In the genomic region with DNA sequence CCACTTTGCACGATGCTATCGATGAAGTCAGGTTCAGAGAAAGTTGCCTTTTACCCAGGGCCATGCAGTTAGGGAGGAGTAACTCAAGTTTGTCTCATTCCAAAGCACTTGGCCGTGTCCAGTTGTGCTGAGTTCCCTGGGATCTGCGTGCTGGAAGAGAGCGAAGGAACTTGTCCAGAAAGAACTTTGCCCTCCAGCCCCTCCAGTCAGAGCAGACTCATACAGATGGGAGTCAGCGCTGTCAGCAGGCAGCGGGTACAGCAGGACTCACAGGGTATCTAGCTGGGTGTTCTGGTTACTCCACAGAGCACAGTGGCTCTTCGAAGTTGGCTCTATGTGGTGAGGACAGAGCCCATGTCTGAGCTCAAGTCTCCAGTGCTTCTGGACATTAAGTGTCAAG, we compare ENCODE assay signal across 9 mouse cellular contexts.
"Had no signal": no experiment of that assay in that cellular context is flagged by ENCODE, and none has a peak within 500 bp of the region (broad histone marks: within the 10 kb centered on the region; RNA-seq: fewer than 3 reads in every experiment).

No protein-coding gene starts in this region.

- H3K27ac ChIP-seq: limb, embryonic 13.5 days; liver, embryonic 14.5 days; midbrain, embryonic 13.5 days had no signal

- DNase-seq: left cerebral cortex, postnatal 4 days; lung, adult 18-20 months; right cerebral cortex, adult 18-20 months; right cerebral cortex, postnatal 25 days; thymus, postnatal 14 days had no signal

- H3K4me1 ChIP-seq: limb, embryonic 13.5 days had no signal

- H3K4me2 ChIP-seq: limb, embryonic 13.5 days; midbrain, embryonic 13.5 days had no signal

- H3K27me3 ChIP-seq: limb, embryonic 13.5 days; midbrain, embryonic 13.5 days had no signal

- ATAC-seq: intestine, embryonic 16.5 days; midbrain, embryonic 13.5 days had no signal

- H3K4me3 ChIP-seq: limb, embryonic 13.5 days; midbrain, embryonic 13.5 days had no signal

- H3K9me3 ChIP-seq: limb, embryonic 13.5 days; midbrain, embryonic 13.5 days had no signal

- H3K36me3 ChIP-seq: limb, embryonic 13.5 days; midbrain, embryonic 13.5 days had no signal

- H3K9ac ChIP-seq: limb, embryonic 13.5 days; liver, embryonic 14.5 days; midbrain, embryonic 13.5 days had no signal
